ENCODE assay signal across 28 mouse cellular contexts in genomic region chr6:111684911-111685310, GRCm38 (mm10).
DNase-seq lines count a peak whose midpoint lies in the region; ATAC-seq and TF ChIP-seq lines count a peak whose summit lies in the region.
"Had no signal": no experiment of that assay in that cellular context is flagged by ENCODE, and none has a peak within 500 bp of the region (broad histone marks: within the 10 kb centered on the region; RNA-seq: fewer than 3 reads in every experiment).

No protein-coding gene starts in this region.

- intact Hi-C loops in heart, postnatal 25 days (cut with DNase I): no loop called here

- DNase-seq in kidney, postnatal 0 days (ENCODE audit: low spot score): no peak
- no peak for DNase-seq in kidney, adult 8-10 months
- peak; percentile 45 for DNase-seq in ES-E14 (ENCODE audit: low read depth, low spot score)
- peak; percentile 1 for DNase-seq in WW6 (ENCODE audit: low read depth, low spot score)
- no peak for DNase-seq in heart, postnatal 25 days (ENCODE audit: low spot score)
- DNase-seq in liver: no peak
- no peak for DNase-seq in thymus, postnatal 10 days (ENCODE audit: low spot score in 2 of 2)
- DNase-seq: adrenal gland, adult 8-10 months; adrenal gland, postnatal 36 days; cerebellum, adult 11 months; cerebellum, adult 2 months; cerebellum, adult 9-11 months; cerebellum, postnatal 25 days; forebrain, postnatal 0 days; gastrocnemius, adult 2 months; gastrocnemius, postnatal 14 days; heart, adult 11 months; heart, postnatal 36 days had no signal

- H3K4me3 ChIP-seq in kidney, postnatal 0 days (replicated peaks; ENCODE audit: low read depth, low read length): no peak overlapping the region
- no peak overlapping the region for H3K4me3 ChIP-seq in E14TG2a.4 (replicated peaks; ENCODE audit: low read length)
- no peak overlapping the region for H3K4me3 ChIP-seq in ES-E14 (ENCODE audit: insufficient read depth in 1 of 2, low read depth in 1 of 2, low read length in 2 of 2, poor library complexity in 1 of 2, severe bottlenecking in 1 of 2)
- H3K4me3 ChIP-seq: embryonic facial prominence, embryonic 12.5 days; embryonic facial prominence, embryonic 15.5 days; gastrocnemius, adult 2 months; hindbrain, embryonic 10.5 days; hindbrain, embryonic 13.5 days; intestine, embryonic 15.5 days had no signal

- H3K9me3 ChIP-seq in kidney, postnatal 0 days (replicated peaks; ENCODE audit: low read length): no peaks in the 10 kb centered on the region
- no peaks in the 10 kb centered on the region for H3K9me3 ChIP-seq in E14TG2a.4 (ENCODE audit: low read length)
- H3K9me3 ChIP-seq in ES-E14 (ENCODE audit: control insufficient read depth, insufficient read depth, low read depth, low read length): no peaks in the 10 kb centered on the region
- H3K9me3 ChIP-seq: embryonic facial prominence, embryonic 12.5 days; hindbrain, embryonic 10.5 days; hindbrain, embryonic 13.5 days; intestine, embryonic 15.5 days had no signal

- 0 out of 2 replicates have a peak, but pooled peaks have one; percentile 16 for TF ChIP-seq CTCF in kidney, postnatal 0 days (IDR thresholded peaks at IDR 0.05; ENCODE audit: low read depth)
- peak; percentile 57 for TF ChIP-seq CTCF in E14TG2a.4 (conservative IDR thresholded peaks at IDR 0.05; ENCODE audit: low read length)

- no peak overlapping the region for H3K9ac ChIP-seq in kidney, postnatal 0 days (ENCODE audit: low read depth, low read length)
- H3K9ac ChIP-seq in ES-E14 (ENCODE audit: insufficient read depth, low read depth, low read length, poor library complexity, severe bottlenecking): no peak overlapping the region
- H3K9ac ChIP-seq: embryonic facial prominence, embryonic 12.5 days; embryonic facial prominence, embryonic 15.5 days; forebrain, postnatal 0 days; hindbrain, embryonic 13.5 days; intestine, embryonic 15.5 days had no signal

- no peaks in the 10 kb centered on the region for H3K4me1 ChIP-seq in kidney, postnatal 0 days (replicated peaks; ENCODE audit: insufficient read depth, low read length)
- H3K4me1 ChIP-seq in E14TG2a.4 (replicated peaks; ENCODE audit: low read depth, low read length) (no peaks in the 10 kb centered on the region), ES-E14 (ENCODE audit: control insufficient read depth in 2 of 2, insufficient read depth in 2 of 2, low read length in 2 of 2, poor library complexity in 1 of 2) (no peaks in the 10 kb centered on the region)
- H3K4me1 ChIP-seq: embryonic facial prominence, embryonic 12.5 days; embryonic facial prominence, embryonic 15.5 days; hindbrain, embryonic 10.5 days; hindbrain, embryonic 13.5 days; intestine, embryonic 15.5 days had no signal

- H3K27me3 ChIP-seq in kidney, postnatal 0 days (ENCODE audit: insufficient read depth, low read length): no peaks in the 10 kb centered on the region
- no peaks in the 10 kb centered on the region for H3K27me3 ChIP-seq in E14TG2a.4 (ENCODE audit: insufficient read depth, low read length)
- H3K27me3 ChIP-seq: embryonic facial prominence, embryonic 12.5 days; embryonic facial prominence, embryonic 15.5 days; hindbrain, embryonic 13.5 days; intestine, embryonic 15.5 days had no signal

- H3K36me3 ChIP-seq in kidney, postnatal 0 days (ENCODE audit: insufficient read depth, low read length): no peaks in the 10 kb centered on the region
- no peaks in the 10 kb centered on the region for H3K36me3 ChIP-seq in E14TG2a.4 (ENCODE audit: insufficient read depth, low read length)
- H3K36me3 ChIP-seq in ES-E14 (ENCODE audit: control insufficient read depth, insufficient read depth, low read length, poor library complexity, severe bottlenecking): no peaks in the 10 kb centered on the region
- H3K36me3 ChIP-seq: embryonic facial prominence, embryonic 12.5 days; embryonic facial prominence, embryonic 15.5 days; G1E; hindbrain, embryonic 10.5 days; hindbrain, embryonic 13.5 days; intestine, embryonic 15.5 days had no signal

- no peak overlapping the region for H3K27ac ChIP-seq in kidney, postnatal 0 days
- no peak overlapping the region for H3K27ac ChIP-seq in ES-E14 (ENCODE audit: insufficient read depth, low read depth, low read length, poor library complexity, severe bottlenecking)
- H3K27ac ChIP-seq: embryonic facial prominence, embryonic 12.5 days; embryonic facial prominence, embryonic 15.5 days; gastrocnemius, adult 2 months; hindbrain, embryonic 10.5 days; hindbrain, embryonic 13.5 days; intestine, embryonic 15.5 days had no signal

- no peak for ATAC-seq in kidney, postnatal 0 days (replicated peaks; ENCODE audit: low FRiP score, low read depth)
- ATAC-seq: forebrain, embryonic 14.5 days; forebrain, postnatal 0 days; hindbrain, embryonic 16.5 days; intestine, embryonic 15.5 days had no signal

- in situ Hi-C loops in ES-E14 (cut with MboI; ENCODE audit: low sequenced_read_pairs in 2 of 2, unreplicated experiment in 2 of 2): loop anchor here in 1 of 2 experiments (25.0 kb wide), 1 partner anchor 623 kb away; no protein-coding TSS in a partner anchor

- H3K4me2 ChIP-seq in kidney, postnatal 0 days (ENCODE audit: low read length): no peak overlapping the region
- H3K4me2 ChIP-seq: embryonic facial prominence, embryonic 12.5 days; embryonic facial prominence, embryonic 15.5 days; heart, embryonic 11.5 days; hindbrain, embryonic 13.5 days; intestine, embryonic 15.5 days had no signal

- 79% methylated on average over 2 of the region's 2 CpGs for WGBS in kidney, postnatal 0 days

TF ChIP-seq in ES-E14, 5 proteins besides CTCF, POLR2A, EP300 and RAD21:
- TF ChIP-seq ZC3H11A (IDR thresholded peaks at IDR 0.05; ENCODE audit: borderline replicate concordance, low read depth, low read length) (peak; percentile 75; the same call in 1 of the 2 replicates), CHD2 (IDR thresholded peaks at IDR 0.05; ENCODE audit: low read depth, low read length) (no peak)

Comparison
In these comparisons a context has a peak if more than half of its experiments do, and no peak if none do; other contexts are left out.
1. DNase-seq: peak in ES-E14 (single experiment) and WW6 (single experiment); none in kidney, postnatal 0 days (single experiment), kidney, adult 8-10 months (0 of 2), heart, postnatal 25 days (single experiment), liver (single experiment) and thymus, postnatal 10 days (0 of 2).